Mouse (Mus musculus): Measurements from ENCODE around the gene Hspb3.
A peak's percentile ranks its signal among the peaks of the same experiment; 100 is the strongest.

The Hspb3 gene

GRCm38 (mm10) chr13:113635799-113636222 is 27.7 kb downstream of the Hspb3 start:
- no peak for DNase-seq (ENCODE audit: low spot score in 2 of 2)

GRCm38 (mm10) chr13:113634732-113635481 is 28.6 kb downstream of the Hspb3 start:
- no peak for DNase-seq (ENCODE audit: low spot score in 2 of 2)

GRCm38 (mm10) chr13:113632506-113632905 is 31.0 kb downstream of the Hspb3 start:
- no peak for DNase-seq (ENCODE audit: low spot score in 2 of 2)

- DNase-seq (ENCODE audit: low spot score in 2 of 2), result no peak
Observed at GRCm38 (mm10) chr13:113627601-113628000, 35.9 kb downstream of the Hspb3 start.

GRCm38 (mm10) chr13:113622865-113623255 is 40.6 kb downstream of the Hspb3 start:
- DNase-seq (ENCODE audit: low spot score in 2 of 2), result no peak

- no peak for DNase-seq (ENCODE audit: low spot score in 2 of 2)
Observed at GRCm38 (mm10) chr13:113622122-113622864, 41.2 kb downstream of the Hspb3 start.

GRCm38 (mm10) chr13:113619003-113619402 is 44.5 kb downstream of the Hspb3 start:
- peak in 1 of 2 experiments; percentile 9 for DNase-seq (ENCODE audit: low spot score in 2 of 2)

GRCm38 (mm10) chr13:113617891-113618823 is 45.3 kb downstream of the Hspb3 start, which contains the start of gene Snx18:
Gene Snx18 (minus strand): TSS chr13:113618564.
- peak; percentile 71 to 89 for DNase-seq (ENCODE audit: low spot score in 2 of 2)

GRCm38 (mm10) chr13:113617338-113617890 is 46.1 kb downstream of the Hspb3 start:
- DNase-seq (ENCODE audit: low spot score in 2 of 2), result peak in 1 of 2 experiments; percentile 33

- DNase-seq (ENCODE audit: low spot score in 2 of 2), result no peak
Observed at GRCm38 (mm10) chr13:113616751-113617337, 46.6 kb downstream of the Hspb3 start.

- DNase-seq (ENCODE audit: low spot score in 2 of 2), result no peak
Observed at GRCm38 (mm10) chr13:113615971-113616671, 47.4 kb downstream of the Hspb3 start.

GRCm38 (mm10) chr13:113615546-113615941 is 47.9 kb downstream of the Hspb3 start:
- no peak for DNase-seq (ENCODE audit: low spot score in 2 of 2)

- peak; percentile 29 to 84 for DNase-seq (ENCODE audit: low spot score in 2 of 2)
Observed at GRCm38 (mm10) chr13:113614635-113615545, 48.6 kb downstream of the Hspb3 start.

GRCm38 (mm10) chr13:113613882-113614281 is 49.6 kb downstream of the Hspb3 start:
- DNase-seq (ENCODE audit: low spot score in 2 of 2), result no peak

GRCm38 (mm10) chr13:113613341-113613740 is 50.1 kb downstream of the Hspb3 start:
- DNase-seq (ENCODE audit: low spot score in 2 of 2), result no peak
